Mouse (Mus musculus): ENCODE results near the gene Gm49396. TPM values are rescaled to one million over a fixed set of nuclear protein-coding genes. Genes with fewer than 3 reads are reported as not detected.

The Gm49396 gene
- polyA plus RNA-seq, 1 experiment: 7.9 TPM

DNA sequence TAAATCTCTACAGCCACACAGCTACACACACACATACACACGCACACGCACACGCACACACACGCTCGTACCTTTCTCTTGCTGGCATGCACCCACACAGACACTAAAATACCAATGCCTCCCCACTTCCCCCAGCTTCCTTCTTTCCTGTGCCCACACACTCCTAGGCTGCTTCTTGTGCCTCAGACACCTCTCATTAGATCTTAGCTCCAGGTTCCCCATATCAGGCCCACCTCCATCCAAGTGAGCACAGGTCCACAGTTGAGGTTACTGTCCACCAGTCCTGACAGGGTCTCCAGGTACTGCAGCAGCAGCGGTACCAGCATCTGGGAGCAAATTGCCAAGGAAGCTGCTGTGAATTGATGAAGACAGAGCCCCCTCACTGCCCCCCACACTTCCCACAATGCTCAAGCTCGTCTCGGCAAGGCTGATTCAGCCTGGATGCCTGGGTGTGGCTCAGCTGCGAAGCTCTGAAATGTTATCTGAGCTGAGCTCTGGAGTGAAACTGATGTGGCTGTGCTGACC, 31.8 kb upstream of the Gm49396 start:
- TF ChIP-seq CTCF (IDR thresholded peaks at IDR 0.05; ENCODE audit: low read depth, low read length) (no peak), POLR2A (IDR thresholded peaks at IDR 0.05; ENCODE audit: borderline replicate concordance, low read depth, low read length) (no peak)
- H3K4me1 ChIP-seq (ENCODE audit: control insufficient read depth, insufficient read depth, low read length): peaks cover 4% of the 10 kb centered on the region; the same call in 1 of the 2 replicates
- H3K4me3 ChIP-seq (ENCODE audit: insufficient read depth, low read length): no peak overlapping the region
- no peak overlapping the region for H3K27ac ChIP-seq (ENCODE audit: insufficient read depth, low read depth, low read length)

DNA sequence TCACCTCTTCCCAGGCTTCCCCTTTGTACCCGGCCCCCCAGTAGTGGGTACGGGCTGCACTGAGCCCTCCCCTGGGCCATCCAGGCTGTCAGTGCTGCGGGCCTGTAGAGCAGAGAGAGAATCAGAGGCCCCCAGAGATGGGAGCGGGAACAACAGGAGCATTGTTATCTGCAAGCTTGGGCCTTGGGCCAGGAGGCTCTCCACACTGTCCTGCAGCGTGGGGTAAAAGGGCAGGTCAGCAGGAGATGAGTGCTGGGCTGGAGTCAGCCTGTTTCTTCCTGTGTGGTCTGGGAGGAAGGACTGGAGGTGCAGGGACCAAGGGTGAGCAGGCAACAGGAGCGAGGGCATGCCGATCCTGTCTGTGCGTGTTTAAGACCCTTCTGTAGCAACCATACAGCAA, 30.2 kb upstream of the Gm49396 start:
- peaks cover 4% of the 10 kb centered on the region; the same call in 1 of the 2 replicates for H3K4me1 ChIP-seq (ENCODE audit: control insufficient read depth, insufficient read depth, low read length)

GRCm38 (mm10) chr7:30533941-30534632, 29.1 kb upstream of the Gm49396 start:
- TF ChIP-seq CTCF (IDR thresholded peaks at IDR 0.05; ENCODE audit: low read depth, low read length) (no peak), POLR2A (IDR thresholded peaks at IDR 0.05; ENCODE audit: borderline replicate concordance, low read depth, low read length) (no peak)
- Histone ChIP-seq H3K4me3 (ENCODE audit: insufficient read depth, low read length) (peak overlapping the region; percentile 85), H3K4me1 (ENCODE audit: control insufficient read depth, insufficient read depth, low read length) (peaks cover 4% of the 10 kb centered on the region; the same call in 1 of the 2 replicates), H3K27ac (ENCODE audit: insufficient read depth, low read depth, low read length) (no peak overlapping the region)

More for the DNA sequence above, 30.2 kb upstream of the Gm49396 start:
- TF ChIP-seq POLR2A (IDR thresholded peaks at IDR 0.05; ENCODE audit: borderline replicate concordance, low read depth, low read length) (no peak), CTCF (IDR thresholded peaks at IDR 0.05; ENCODE audit: low read depth, low read length) (no peak)
- no peak overlapping the region for H3K27ac ChIP-seq (ENCODE audit: insufficient read depth, low read depth, low read length)
- H3K4me3 ChIP-seq (ENCODE audit: insufficient read depth, low read length): no peak overlapping the region

GRCm38 (mm10) chr7:30534633-30535577, 28.2 kb upstream of the Gm49396 start, which contains the start of gene Arhgap33:
TSS of gene Arhgap33 (minus strand) at chr7:30535060.
- peaks cover 4% of the 10 kb centered on the region; the same call in 1 of the 2 replicates for H3K4me1 ChIP-seq (ENCODE audit: control insufficient read depth, insufficient read depth, low read length)
- H3K27ac ChIP-seq (ENCODE audit: insufficient read depth, low read depth, low read length): no peak within 1 kb of the TSS
- TF ChIP-seq POLR2A (IDR thresholded peaks at IDR 0.05; ENCODE audit: borderline replicate concordance, low read depth, low read length): no peak
- TF ChIP-seq CTCF (IDR thresholded peaks at IDR 0.05; ENCODE audit: low read depth, low read length): no peak
- H3K4me3 ChIP-seq (ENCODE audit: insufficient read depth, low read length): peak within 1 kb of the TSS; percentile 85

- Histone ChIP-seq H3K4me1 (ENCODE audit: control insufficient read depth, insufficient read depth, low read length) (peaks cover 2% of the 10 kb centered on the region; the same call in 1 of the 2 replicates), H3K27ac (ENCODE audit: insufficient read depth, low read depth, low read length) (no peak overlapping the region), H3K4me3 (ENCODE audit: insufficient read depth, low read length) (no peak overlapping the region)
- TF ChIP-seq POLR2A (IDR thresholded peaks at IDR 0.05; ENCODE audit: borderline replicate concordance, low read depth, low read length) (no peak), CTCF (IDR thresholded peaks at IDR 0.05; ENCODE audit: low read depth, low read length) (no peak)
Observed at GRCm38 (mm10) chr7:30540572-30540971, 22.6 kb upstream of the Gm49396 start.

- Histone ChIP-seq H3K27ac (ENCODE audit: insufficient read depth, low read depth, low read length) (no peak overlapping the region), H3K4me1 (ENCODE audit: control insufficient read depth, insufficient read depth, low read length) (no peaks in the 10 kb centered on the region), H3K4me3 (ENCODE audit: insufficient read depth, low read length) (no peak overlapping the region)
- TF ChIP-seq POLR2A (IDR thresholded peaks at IDR 0.05; ENCODE audit: borderline replicate concordance, low read depth, low read length): no peak
- TF ChIP-seq CTCF (IDR thresholded peaks at IDR 0.05; ENCODE audit: low read depth, low read length): no peak
Observed at GRCm38 (mm10) chr7:30544327-30544726, 18.8 kb upstream of the Gm49396 start.

- H3K4me3 ChIP-seq (ENCODE audit: insufficient read depth, low read length): no peak overlapping the region
- H3K4me1 ChIP-seq (ENCODE audit: control insufficient read depth, insufficient read depth, low read length): peaks cover 5% of the 10 kb centered on the region
- TF ChIP-seq CTCF (IDR thresholded peaks at IDR 0.05; ENCODE audit: low read depth, low read length): no peak
- TF ChIP-seq POLR2A (IDR thresholded peaks at IDR 0.05; ENCODE audit: borderline replicate concordance, low read depth, low read length): no peak
- no peak overlapping the region for H3K27ac ChIP-seq (ENCODE audit: insufficient read depth, low read depth, low read length)
Observed at GRCm38 (mm10) chr7:30549880-30550279, 13.3 kb upstream of the Gm49396 start.

- H3K4me1 ChIP-seq (ENCODE audit: control insufficient read depth, insufficient read depth, low read length): peaks cover 5% of the 10 kb centered on the region
- TF ChIP-seq POLR2A (IDR thresholded peaks at IDR 0.05; ENCODE audit: borderline replicate concordance, low read depth, low read length): no peak
- TF ChIP-seq CTCF (IDR thresholded peaks at IDR 0.05; ENCODE audit: low read depth, low read length): no peak
- no peak overlapping the region for H3K27ac ChIP-seq (ENCODE audit: insufficient read depth, low read depth, low read length)
- H3K4me3 ChIP-seq (ENCODE audit: insufficient read depth, low read length): no peak overlapping the region
Observed at GRCm38 (mm10) chr7:30550603-30551002, 12.5 kb upstream of the Gm49396 start.

DNA sequence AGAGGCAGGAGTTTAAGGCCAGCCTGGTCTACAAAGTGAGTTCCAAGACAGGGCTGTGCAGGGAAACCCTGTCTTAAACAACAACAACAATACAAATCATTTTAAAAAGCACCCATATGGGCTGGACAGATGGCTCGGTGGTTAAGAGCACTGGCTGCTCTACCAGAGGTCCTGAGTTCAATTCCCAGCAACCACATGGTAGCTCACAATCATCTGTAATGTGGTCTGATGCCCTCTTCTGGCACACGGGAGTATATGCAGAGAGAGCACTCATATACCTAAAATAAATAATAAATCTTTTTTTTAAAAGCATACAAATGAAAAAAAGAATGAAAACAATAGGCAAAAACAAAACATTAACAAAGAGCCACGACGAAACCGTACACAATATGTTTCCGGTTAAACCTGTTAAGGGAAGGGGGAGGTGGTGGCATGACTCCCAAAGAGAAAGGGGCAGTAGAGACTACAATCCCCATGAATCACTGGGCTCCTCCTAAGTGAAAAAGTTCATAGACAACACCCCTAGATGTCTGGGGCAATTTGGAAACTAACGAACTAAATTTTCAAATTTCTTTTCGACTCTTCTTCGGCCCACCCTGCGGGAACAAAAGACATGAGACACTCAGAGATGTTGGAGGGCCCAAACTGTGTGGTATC, 11.6 kb upstream of the Gm49396 start:
- Histone ChIP-seq H3K4me1 (ENCODE audit: control insufficient read depth, insufficient read depth, low read length) (peaks cover 5% of the 10 kb centered on the region), H3K4me3 (ENCODE audit: insufficient read depth, low read length) (peak overlapping the region; percentile 89), H3K27ac (ENCODE audit: insufficient read depth, low read depth, low read length) (peak overlapping the region; percentile 83)
- TF ChIP-seq POLR2A (IDR thresholded peaks at IDR 0.05; ENCODE audit: borderline replicate concordance, low read depth, low read length): no peak
- 0 out of 2 replicates have a peak, but pooled peaks have one; percentile 10 for TF ChIP-seq CTCF (IDR thresholded peaks at IDR 0.05; ENCODE audit: low read depth, low read length)
